Mouse (Mus musculus) liver, adult 2 months (tissue): ENCODE measurements at regions not wholly inside any gene's neighbourhood (a gene's known extent, or its start where the extent isn't known, plus 50 kb on each side); places are given as distances from the start of the nearest gene placed in this dataset.

Source experiments
- CTCF ChIP-seq: fragments of 200-500 bp; IDR thresholded peaks from 2 replicates; pipeline ENCODE4 v1.5.1; 2011; ENCODE audit warnings: low read depth, low read length, control low read depth
- POLR2A ChIP-seq: fragments of 200-500 bp; IDR thresholded peaks from 2 replicates; pipeline ENCODE4 v1.6.1; 2011; ENCODE audit warnings: low read length, control low read depth; ENCODE audit not compliant: insufficient read depth; ENCODE audit errors: extremely low read depth

DNA sequence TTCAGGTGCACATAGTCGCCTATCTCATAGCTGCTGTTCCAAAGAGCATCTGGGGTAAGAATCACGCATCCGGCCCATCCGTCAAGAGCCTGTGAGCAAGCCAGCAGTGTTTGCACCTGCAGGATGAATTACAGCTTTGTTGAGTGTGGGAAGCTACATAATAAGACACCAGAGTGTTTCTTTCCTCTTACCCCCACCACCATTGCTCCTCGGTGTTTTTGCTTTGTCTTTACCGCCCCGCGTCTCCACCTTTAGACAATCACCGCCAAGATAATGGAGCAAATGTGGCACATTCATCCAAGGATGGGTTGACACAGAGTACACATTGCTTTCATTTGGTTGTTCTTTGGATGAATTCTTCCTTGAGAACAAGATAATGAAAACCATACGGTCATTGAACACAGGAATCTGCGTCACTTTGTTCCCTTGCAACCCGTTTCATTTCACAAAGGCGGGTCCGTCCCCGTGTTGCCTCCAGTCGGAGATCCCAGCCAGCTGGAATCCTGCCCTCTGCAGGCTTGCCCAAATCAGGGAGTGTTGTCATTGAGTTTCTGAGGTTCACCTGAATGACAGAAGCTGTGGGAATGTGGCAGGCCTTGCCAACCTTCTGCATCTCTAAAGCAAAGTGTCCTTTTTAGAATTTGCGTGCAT lies 659.4 kb upstream of the Zeb2 start:
- no peak for TF ChIP-seq CTCF
- no peak for TF ChIP-seq POLR2A
